In genomic region chr3:123112781-123113180, GRCm38 (mm10) we compare ENCODE assay signal across 15 mouse cellular contexts.
"Had no signal": no experiment of that assay in that cellular context is flagged by ENCODE, and none has a peak within 500 bp of the region (broad histone marks: within the 10 kb centered on the region; RNA-seq: fewer than 3 reads in every experiment).

No protein-coding gene starts in this region.

- H3K9me3 ChIP-seq: limb, embryonic 15.5 days; liver, embryonic 12.5 days; midbrain, embryonic 12.5 days; stomach, embryonic 15.5 days had no signal

- H3K36me3 ChIP-seq: limb, embryonic 15.5 days; liver, embryonic 12.5 days; midbrain, embryonic 12.5 days; stomach, embryonic 15.5 days had no signal

- DNase-seq: kidney, postnatal 36 days; layer of hippocampus, adult 9-11 months; layer of hippocampus, postnatal 36 days; lung, embryonic 14.5 days; lung, postnatal 14 days; right cerebral cortex, postnatal 14 days; thymus, adult 18-20 months; thymus, postnatal 14 days had no signal

- H3K4me1 ChIP-seq: midbrain, embryonic 12.5 days had no signal

- H3K9ac ChIP-seq: limb, embryonic 15.5 days; liver, embryonic 12.5 days; lung, embryonic 14.5 days; midbrain, embryonic 12.5 days; stomach, embryonic 15.5 days had no signal

- H3K27me3 ChIP-seq: limb, embryonic 15.5 days; liver, embryonic 12.5 days; midbrain, embryonic 12.5 days; stomach, embryonic 15.5 days had no signal

- H3K27ac ChIP-seq: kidney, postnatal 0 days; limb, embryonic 15.5 days; liver, embryonic 12.5 days; macrophage; midbrain, embryonic 12.5 days; stomach, embryonic 15.5 days had no signal

- ATAC-seq: liver, embryonic 12.5 days had no signal

- H3K4me2 ChIP-seq: limb, embryonic 15.5 days; liver, embryonic 12.5 days; lung, embryonic 14.5 days; midbrain, embryonic 12.5 days; stomach, embryonic 15.5 days had no signal

- H3K4me3 ChIP-seq: limb, embryonic 15.5 days; liver, embryonic 12.5 days; megakaryocyte, embryonic 14.5 days; midbrain, embryonic 12.5 days; stomach, embryonic 15.5 days had no signal
